Mouse (Mus musculus) thymus, adult 2 months (tissue): ENCODE results near the gene Ttc8.

Source experiments
- CTCF ChIP-seq: fragments of 200-500 bp; IDR thresholded peaks from 2 replicates; pipeline ENCODE4 v1.5.1; 2012; ENCODE audit warnings: mild to moderate bottlenecking, control low read depth, low read length, moderate library complexity, borderline replicate concordance; ENCODE audit not compliant: control insufficient read depth, poor library complexity, insufficient read depth; ENCODE audit errors: extremely low read depth
- POLR2A ChIP-seq: fragments of 200-500 bp; IDR thresholded peaks from 2 replicates; pipeline ENCODE4 v1.6.1; 2012; ENCODE audit warnings: mild to moderate bottlenecking, low read length, control low read depth, moderate library complexity; ENCODE audit not compliant: control insufficient read depth, poor library complexity, insufficient read depth; ENCODE audit errors: extremely low read depth

DNA sequence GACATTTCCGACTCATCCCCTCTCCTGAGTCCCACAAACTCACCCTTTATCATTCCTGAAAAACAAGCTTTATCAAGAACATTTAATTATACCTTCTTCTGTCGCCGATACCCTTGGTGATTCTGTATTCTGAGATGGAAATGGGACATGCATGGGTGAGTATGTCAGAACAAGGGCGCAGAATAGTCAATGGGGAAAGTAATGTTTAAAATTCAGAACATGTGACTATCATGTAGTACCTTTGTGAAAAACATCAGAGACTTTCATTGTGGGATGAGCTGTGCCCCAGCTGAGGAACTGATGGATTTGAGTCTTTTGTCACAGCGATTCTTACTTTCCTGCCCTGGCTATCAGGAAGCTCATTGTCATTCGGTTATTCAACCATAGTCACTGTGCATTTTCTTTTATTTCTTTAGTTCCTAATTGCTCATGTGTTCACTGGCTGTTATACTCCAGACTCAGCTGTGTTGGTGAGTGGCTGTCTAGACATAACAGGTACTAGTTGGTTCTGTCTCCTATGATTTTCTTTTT lies 104.1 kb downstream of the Ttc8 start:
- no peak for TF ChIP-seq CTCF
- no peak for TF ChIP-seq POLR2A
